Mouse (Mus musculus): Measurements from ENCODE around the gene Dock6. TPM values are rescaled to one million over a fixed set of nuclear protein-coding genes. Genes with fewer than 3 reads are reported as not detected.
"Not testable (repeated sequence)": the region's sequence is repeated elsewhere in the genome, so short reads cannot be mapped to it uniquely, and the experiment has no call there.

Gene Dock6
- 14.0 and 22.5 TPM in 2 replicates for polyA plus RNA-seq (2015; fragmentation: Nextera tagmentation; extraction: Ambion mirVana)

DNA sequence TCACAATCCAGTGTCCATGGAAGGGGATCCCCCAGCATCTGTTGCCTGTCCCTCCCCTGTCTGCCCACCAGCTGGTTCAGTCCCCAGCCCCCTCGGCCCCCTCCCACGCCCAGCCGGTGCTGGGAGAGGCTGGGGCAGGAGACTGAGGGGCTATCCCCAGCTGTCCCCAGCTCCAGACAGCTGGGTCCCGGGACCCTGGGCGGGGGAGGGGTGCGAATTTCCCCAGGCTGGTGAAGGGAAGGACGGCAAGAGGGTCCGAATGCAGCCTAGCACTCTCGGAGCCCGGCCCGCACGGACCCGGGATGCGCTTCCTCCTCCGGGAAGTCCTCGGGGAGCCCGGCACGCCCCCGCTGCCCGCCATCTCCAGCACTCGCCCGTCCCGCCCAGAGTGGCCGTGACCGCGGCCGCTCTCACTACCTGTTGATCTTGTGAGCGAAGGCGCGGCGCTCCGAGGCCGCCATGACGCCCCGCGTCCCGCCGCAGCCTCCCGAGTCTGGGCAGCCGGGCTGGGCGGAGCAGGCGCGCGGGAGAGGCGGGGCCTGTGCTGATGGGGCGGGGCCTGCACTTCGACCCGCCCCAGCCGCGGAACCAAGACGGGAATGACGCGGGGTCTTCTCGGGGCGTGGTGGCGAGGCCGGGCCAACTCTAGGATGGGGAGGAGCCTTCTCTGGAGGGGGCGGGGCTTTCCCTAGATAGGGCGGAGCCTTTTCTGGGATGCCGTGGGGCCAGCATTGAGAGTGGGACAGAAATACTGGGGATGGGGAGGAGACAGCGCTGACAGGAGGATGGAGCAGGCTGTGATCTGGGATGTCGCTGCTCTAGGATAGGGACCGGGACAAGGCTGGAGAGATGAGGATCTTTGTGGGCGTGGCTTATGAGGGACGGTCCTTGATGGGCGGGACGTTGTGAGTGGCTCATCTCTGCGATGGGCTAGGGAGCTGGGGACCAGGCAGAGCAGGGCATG is at the start of gene Dock6:
Gene Dock6 (minus strand): TSS at position 508 of the 964 bp plus-strand sequence.
- Histone ChIP-seq H3K27me3 (replicated peaks) (no peaks in the 10 kb centered on the region), H3K27ac (replicated peaks) (peak within 1 kb of the TSS; percentile 46), H3K4me2 (peak within 1 kb of the TSS; percentile 68), H3K4me3 (replicated peaks) (peak within 1 kb of the TSS; percentile 54), H3K4me1 (peaks cover 21% of the 10 kb centered on the region), H3K9ac (replicated peaks) (peak within 1 kb of the TSS; percentile 51), H3K36me3 (no peaks in the 10 kb centered on the region), H3K9me3 (replicated peaks) (no peaks in the 10 kb centered on the region)
- whole genome bisulfite sequencing, result under 1% methylated on average over 61 of the region's 68 CpGs
- ATAC-seq (ENCODE audit: low FRiP score), result peak; percentile 94

DNA sequence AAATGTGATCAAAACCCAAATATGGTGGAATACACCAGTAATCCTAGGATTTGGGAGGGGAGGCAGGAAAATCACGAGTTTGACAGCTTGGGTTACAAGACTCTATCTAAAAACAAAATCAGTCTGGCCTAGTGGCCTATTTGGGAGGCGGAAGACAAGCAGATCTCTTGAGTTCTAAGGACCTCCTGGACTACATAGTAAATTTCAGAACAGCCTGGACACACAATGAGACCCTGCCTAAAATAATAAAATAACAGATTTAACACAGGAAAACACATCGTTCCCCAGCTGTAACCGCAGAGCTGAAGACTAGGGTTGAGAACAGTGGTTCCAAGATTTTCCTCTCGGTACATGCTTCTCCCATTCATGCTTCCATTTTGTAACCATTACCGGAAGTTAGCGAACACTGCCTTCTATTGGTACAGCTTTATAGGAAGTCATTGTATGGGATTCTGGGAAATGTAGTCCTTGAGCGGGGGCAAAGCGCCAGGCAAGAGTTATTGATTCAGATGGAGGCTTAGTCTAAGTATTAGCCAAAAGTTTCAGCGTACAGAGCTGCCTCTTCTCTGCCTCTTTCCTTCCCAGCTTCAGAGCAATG is 48.9 kb upstream of the Dock6 start:
- H3K27me3 ChIP-seq (replicated peaks), result peaks cover 21% of the 10 kb centered on the region
- H3K9me3 ChIP-seq (replicated peaks), result no peaks in the 10 kb centered on the region
- peak overlapping the region; percentile 59 for H3K4me2 ChIP-seq
- H3K4me3 ChIP-seq (replicated peaks), result peak overlapping the region; percentile 45
- H3K36me3 ChIP-seq, result no peaks in the 10 kb centered on the region
- H3K4me1 ChIP-seq, result peaks cover 7% of the 10 kb centered on the region
- peak; percentile 83 for ATAC-seq (ENCODE audit: low FRiP score)
- H3K9ac ChIP-seq (replicated peaks), result peak overlapping the region; percentile 28; the same call in 1 of the 2 replicates
- peak overlapping the region; percentile 74 for H3K27ac ChIP-seq (replicated peaks)
- 16% methylated on average over 10 of the region's 10 CpGs for WGBS

DNA sequence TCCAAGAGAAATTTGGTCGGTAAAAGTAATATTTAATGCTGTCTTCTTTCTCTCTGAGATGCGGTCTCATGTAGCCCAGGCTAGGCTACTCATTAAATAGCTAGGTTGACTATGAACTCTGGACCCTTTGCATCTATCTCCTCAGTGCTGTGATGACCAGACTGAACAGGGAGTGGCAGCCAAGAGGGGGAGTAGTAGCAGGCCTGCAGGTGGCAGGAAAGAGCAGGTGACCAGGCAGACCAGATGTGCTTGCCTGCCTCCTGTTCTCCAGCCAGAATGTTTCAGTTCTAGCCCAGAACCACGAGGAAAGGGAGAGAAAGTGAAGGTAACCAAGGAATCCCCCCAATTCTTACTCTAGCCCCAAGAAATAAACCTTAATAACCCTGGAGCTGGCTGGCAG is 36.8 kb upstream of the Dock6 start:
- Histone ChIP-seq H3K36me3 (no peaks in the 10 kb centered on the region), H3K4me3 (replicated peaks) (no peak overlapping the region), H3K4me1 (no peaks in the 10 kb centered on the region), H3K4me2 (no peak overlapping the region), H3K27me3 (replicated peaks) (0 out of 2 replicates have a peak, but pooled peaks cover 3% of the 10 kb centered on the region), H3K27ac (replicated peaks) (no peak overlapping the region), H3K9me3 (replicated peaks) (no peaks in the 10 kb centered on the region), H3K9ac (replicated peaks) (no peak overlapping the region)
- 56% methylated on average over 3 of the region's 3 CpGs for WGBS
- ATAC-seq (ENCODE audit: low FRiP score), result no peak

DNA sequence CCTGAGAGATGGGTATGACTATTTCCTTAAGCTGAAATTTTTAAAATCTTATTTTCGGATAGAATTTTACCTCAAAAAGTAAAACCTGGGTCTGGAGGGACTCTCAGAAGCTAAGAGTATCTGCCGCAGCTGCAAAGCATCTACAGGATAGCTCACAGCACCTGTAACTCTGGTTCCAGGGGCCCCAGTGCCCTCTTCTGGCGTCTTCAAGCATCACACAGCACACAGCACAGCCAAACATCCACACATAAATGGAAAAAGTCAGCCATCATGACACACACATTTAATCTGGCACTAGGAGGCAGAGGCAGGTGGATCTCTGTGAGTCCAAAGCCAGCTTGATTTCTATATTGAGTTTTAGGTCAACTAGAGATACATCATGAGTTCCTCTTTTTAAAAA is 24.2 kb upstream of the Dock6 start:
- 67% methylated on average over 3 of the region's 3 CpGs for WGBS
- no peak for ATAC-seq (ENCODE audit: low FRiP score)
- H3K36me3 ChIP-seq, result no peaks in the 10 kb centered on the region

DNA sequence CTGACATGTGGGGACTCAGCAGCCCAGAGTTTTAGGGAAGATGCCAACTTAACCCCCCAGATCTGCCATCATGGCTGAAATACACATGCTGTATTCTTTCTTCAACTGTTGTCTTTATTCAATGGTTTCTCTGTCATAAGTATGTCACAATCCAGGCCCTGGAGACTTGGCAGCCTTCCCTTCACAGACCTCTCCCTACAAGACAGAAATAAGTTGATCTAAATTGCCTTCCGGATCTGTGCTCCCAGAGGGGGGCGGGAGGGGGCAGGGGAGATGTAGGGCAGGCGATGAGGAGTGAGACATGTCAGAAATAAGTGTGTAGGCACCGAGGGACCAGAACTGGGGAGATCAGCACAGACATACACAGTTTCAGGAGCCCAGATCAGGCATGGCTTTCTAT is 19.8 kb upstream of the Dock6 start:
- Histone ChIP-seq H3K27ac (replicated peaks) (no peak overlapping the region), H3K36me3 (no peaks in the 10 kb centered on the region), H3K4me2 (no peak overlapping the region), H3K4me3 (replicated peaks) (no peak overlapping the region), H3K27me3 (replicated peaks) (peaks cover 6% of the 10 kb centered on the region; the same call in 1 of the 2 replicates), H3K9ac (replicated peaks) (no peak overlapping the region), H3K4me1 (no peaks in the 10 kb centered on the region), H3K9me3 (replicated peaks) (no peaks in the 10 kb centered on the region)
- WGBS, result 67% methylated on average over 4 of the region's 4 CpGs
- ATAC-seq (ENCODE audit: low FRiP score), result no peak

More for the DNA sequence above, 24.2 kb upstream of the Dock6 start:
- Histone ChIP-seq H3K4me3 (replicated peaks) (no peak overlapping the region), H3K9me3 (replicated peaks) (no peaks in the 10 kb centered on the region), H3K4me1 (no peaks in the 10 kb centered on the region), H3K4me2 (no peak overlapping the region), H3K27me3 (replicated peaks) (peaks cover 4% of the 10 kb centered on the region; the same call in 1 of the 2 replicates), H3K9ac (replicated peaks) (no peak overlapping the region), H3K27ac (replicated peaks) (no peak overlapping the region)

DNA sequence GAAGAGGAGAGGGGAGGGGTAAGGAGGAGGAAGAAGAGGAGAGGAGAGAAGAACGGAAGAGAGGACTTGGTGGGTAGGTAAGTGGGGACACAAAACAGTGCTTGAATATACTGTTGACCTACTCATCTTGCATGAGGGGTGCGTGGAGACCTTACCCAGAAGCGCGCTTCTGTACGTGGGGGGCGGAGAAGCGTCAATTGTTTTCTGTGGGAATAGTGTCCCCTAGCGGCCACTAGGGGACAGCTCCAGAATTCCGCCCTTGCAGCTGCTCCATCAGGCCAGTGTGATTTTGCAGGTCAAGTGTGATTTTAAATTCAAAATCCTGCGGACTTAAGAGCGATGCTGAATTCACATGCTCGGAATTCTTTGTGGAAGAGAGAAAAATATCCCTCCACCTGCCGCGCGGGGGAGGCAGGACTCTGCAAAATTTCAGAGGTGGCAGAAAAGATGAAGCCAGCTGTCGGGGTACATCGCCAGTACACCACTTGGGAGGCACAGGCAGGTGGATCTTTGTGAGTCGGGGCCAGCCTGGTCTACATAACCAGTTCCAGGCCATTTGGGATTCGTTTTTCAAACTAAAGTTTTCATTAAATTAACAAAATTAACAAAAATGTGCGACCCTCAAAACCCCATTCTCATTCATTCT is 18.6 kb upstream of the Dock6 start:
- Histone ChIP-seq H3K4me1 (no peaks in the 10 kb centered on the region), H3K27ac (replicated peaks) (no peak overlapping the region), H3K4me2 (peak overlapping the region; percentile 53), H3K27me3 (replicated peaks) (peaks cover 6% of the 10 kb centered on the region; the same call in 1 of the 2 replicates), H3K9ac (replicated peaks) (no peak overlapping the region), H3K9me3 (replicated peaks) (no peaks in the 10 kb centered on the region), H3K36me3 (no peaks in the 10 kb centered on the region), H3K4me3 (replicated peaks) (peak overlapping the region; percentile 19)
- ATAC-seq (ENCODE audit: low FRiP score), result peak; percentile 69
- WGBS, result 15% methylated on average over 20 of the region's 20 CpGs

DNA sequence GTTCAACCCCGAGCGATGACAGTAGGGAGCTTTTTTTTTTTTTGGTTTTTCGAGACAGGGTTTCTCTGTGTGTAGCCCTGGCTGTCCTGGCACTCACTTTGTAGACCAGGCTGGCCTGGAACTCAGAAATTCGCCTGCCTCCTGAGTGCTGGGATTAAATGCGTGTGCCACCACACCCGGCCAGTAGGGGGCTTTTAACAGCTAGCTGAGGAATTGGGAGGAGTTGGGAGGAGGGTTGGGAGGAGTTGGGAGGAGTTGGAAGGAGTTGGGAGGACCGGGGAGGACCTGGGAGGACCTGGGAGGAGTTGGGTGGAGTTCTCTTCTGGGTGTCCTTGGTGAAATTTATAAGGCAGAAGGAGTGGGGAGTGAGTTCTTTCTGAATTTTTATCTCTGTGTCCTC is 16.9 kb upstream of the Dock6 start:
- not testable (repeated sequence) for H3K4me1 ChIP-seq; H3K9ac ChIP-seq (replicated peaks); H3K27ac ChIP-seq (replicated peaks); H3K4me3 ChIP-seq (replicated peaks); ATAC-seq (ENCODE audit: low FRiP score); H3K9me3 ChIP-seq (replicated peaks); H3K27me3 ChIP-seq (replicated peaks); H3K4me2 ChIP-seq; H3K36me3 ChIP-seq
- WGBS, result 54% methylated on average over 7 of the region's 7 CpGs

DNA sequence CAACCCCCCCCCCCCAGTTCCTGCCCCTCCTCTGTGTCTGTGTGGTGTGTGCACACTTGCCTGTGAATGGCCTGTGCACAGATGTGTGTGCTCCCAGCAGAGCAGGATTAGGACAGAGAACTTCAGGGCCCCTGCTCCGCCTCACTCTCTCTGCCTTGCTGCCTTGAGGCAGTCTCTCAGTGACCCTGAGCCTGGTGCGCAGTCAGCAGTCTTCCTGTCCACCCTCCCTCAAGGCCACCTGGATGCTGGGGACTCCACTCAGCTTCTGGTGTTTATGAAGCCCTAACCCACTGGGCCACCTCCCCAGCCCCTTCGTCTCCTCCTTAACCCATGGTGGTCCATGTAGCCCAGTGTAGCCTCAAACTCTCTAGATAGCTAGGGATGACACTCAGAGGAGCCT is 15.3 kb upstream of the Dock6 start:
- H3K4me2 ChIP-seq, result no peak overlapping the region
- no peaks in the 10 kb centered on the region for H3K4me1 ChIP-seq
- no peak overlapping the region for H3K4me3 ChIP-seq (replicated peaks)
- no peak for ATAC-seq (ENCODE audit: low FRiP score)
- no peak overlapping the region for H3K27ac ChIP-seq (replicated peaks)
- H3K36me3 ChIP-seq, result no peaks in the 10 kb centered on the region
- no peaks in the 10 kb centered on the region for H3K9me3 ChIP-seq (replicated peaks)
- H3K27me3 ChIP-seq (replicated peaks), result peaks cover 6% of the 10 kb centered on the region; the same call in 1 of the 2 replicates
- WGBS, result 84% methylated on average over 3 of the region's 3 CpGs
- H3K9ac ChIP-seq (replicated peaks), result no peak overlapping the region

DNA sequence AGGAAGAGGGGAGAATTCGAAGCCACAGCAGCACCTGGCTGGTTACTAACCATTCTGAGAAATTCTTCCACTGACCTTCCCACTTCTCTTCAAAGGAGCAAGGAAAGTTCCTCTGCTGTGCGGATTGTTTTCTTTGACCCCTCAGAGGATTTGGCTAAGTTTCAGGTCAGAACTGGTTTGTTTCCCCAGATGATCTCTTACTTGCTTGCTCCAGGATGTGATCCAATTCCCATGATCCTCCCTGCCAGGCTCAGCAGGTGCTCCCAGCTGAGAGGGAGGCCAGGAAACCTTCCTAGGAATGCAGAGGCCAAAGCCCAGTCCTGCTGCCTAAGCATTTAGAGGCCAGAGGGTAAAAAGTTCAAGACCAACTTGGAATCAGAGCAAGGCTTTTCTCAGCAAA is 14.2 kb upstream of the Dock6 start:
- H3K9me3 ChIP-seq (replicated peaks), result no peaks in the 10 kb centered on the region
- H3K27me3 ChIP-seq (replicated peaks), result peaks cover 3% of the 10 kb centered on the region; the same call in 1 of the 2 replicates
- no peak overlapping the region for H3K4me2 ChIP-seq
- WGBS, result 67% methylated on average over 2 of the region's 2 CpGs
- no peaks in the 10 kb centered on the region for H3K36me3 ChIP-seq
- H3K27ac ChIP-seq (replicated peaks), result peak overlapping the region; percentile 48
- H3K9ac ChIP-seq (replicated peaks), result no peak overlapping the region
- H3K4me1 ChIP-seq, result no peaks in the 10 kb centered on the region
- ATAC-seq (ENCODE audit: low FRiP score), result no peak
- no peak overlapping the region for H3K4me3 ChIP-seq (replicated peaks)

DNA sequence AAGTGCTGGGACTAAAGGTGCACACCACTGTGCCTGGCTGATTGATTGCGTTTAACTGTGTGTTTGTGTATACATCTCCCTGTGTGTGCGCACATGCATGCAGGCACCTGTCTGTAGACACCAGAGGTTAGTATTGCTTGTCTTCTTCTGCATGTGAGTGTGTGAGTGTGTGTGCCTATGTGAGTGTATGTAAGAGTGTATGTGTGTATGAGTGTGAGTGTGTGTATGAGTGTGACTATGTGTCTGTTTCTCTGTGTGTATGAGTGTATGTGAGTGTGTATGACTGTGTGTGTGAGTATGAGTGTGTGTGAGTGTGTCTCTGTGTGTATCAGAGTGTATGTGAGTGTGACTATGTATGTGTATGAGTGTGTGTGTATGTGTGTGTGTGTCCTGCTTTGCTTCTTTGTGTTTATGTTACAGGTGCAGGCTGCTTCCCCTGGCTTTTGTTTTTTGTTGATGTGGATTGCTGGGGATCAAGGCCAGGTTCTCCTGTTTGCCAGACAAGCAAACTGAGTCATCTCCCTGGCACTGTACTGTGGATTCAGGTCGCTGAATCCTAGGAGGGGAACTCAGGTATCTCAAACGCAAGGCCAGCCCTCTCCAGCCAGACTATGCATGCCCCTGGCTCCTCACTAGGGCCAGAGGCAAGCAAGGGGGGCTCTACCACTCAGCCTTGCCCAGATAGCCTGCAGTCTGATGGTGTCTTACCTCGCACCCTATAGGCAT is 13.4 kb upstream of the Dock6 start:
- no peaks in the 10 kb centered on the region for H3K4me1 ChIP-seq
- H3K27me3 ChIP-seq (replicated peaks), result no peaks in the 10 kb centered on the region
- no peaks in the 10 kb centered on the region for H3K9me3 ChIP-seq (replicated peaks)
- no peak for ATAC-seq (ENCODE audit: low FRiP score)
- WGBS, result 76% methylated on average over 5 of the region's 5 CpGs
- no peaks in the 10 kb centered on the region for H3K36me3 ChIP-seq
- H3K9ac ChIP-seq (replicated peaks), result no peak overlapping the region
- no peak overlapping the region for H3K4me3 ChIP-seq (replicated peaks)
- H3K4me2 ChIP-seq, result no peak overlapping the region
- H3K27ac ChIP-seq (replicated peaks), result peak overlapping the region; percentile 46

DNA sequence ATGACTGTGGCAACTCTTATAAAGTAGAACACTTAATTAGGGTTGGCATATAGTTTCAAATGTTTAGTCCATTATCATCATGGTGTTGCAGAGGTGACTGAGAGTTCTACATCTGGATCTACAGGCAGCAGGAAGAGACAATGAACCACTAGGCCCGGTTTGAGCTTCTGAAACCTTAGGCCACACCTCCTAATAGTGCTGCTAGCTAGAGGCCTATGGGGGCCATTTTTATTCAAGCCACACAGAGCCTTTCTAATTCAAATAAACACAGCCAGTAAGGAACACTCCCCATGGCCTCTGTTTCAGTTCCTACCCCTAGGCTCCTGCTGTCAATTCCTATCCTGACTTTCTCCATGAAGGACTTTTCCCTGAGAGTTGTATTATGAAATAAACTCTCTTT is 9.7 kb upstream of the Dock6 start:
- 82% methylated on average over 1 of the region's 1 CpGs for WGBS
- H3K9ac ChIP-seq (replicated peaks), result no peak overlapping the region
- no peak for ATAC-seq (ENCODE audit: low FRiP score)
- H3K4me2 ChIP-seq, result no peak overlapping the region
- H3K36me3 ChIP-seq, result no peaks in the 10 kb centered on the region
- no peaks in the 10 kb centered on the region for H3K4me1 ChIP-seq
- H3K9me3 ChIP-seq (replicated peaks), result no peaks in the 10 kb centered on the region
- no peaks in the 10 kb centered on the region for H3K27me3 ChIP-seq (replicated peaks)
- H3K27ac ChIP-seq (replicated peaks), result no peak overlapping the region
- H3K4me3 ChIP-seq (replicated peaks), result no peak overlapping the region
